Mouse (Mus musculus) bone marrow, adult 2 months (tissue): Measurements from ENCODE around the gene Gm30191. TPM values are rescaled to one million over a fixed set of nuclear protein-coding genes. Genes with fewer than 3 reads are reported as not detected.

Source experiments
- H3K27ac ChIP-seq: fragments of 200-500 bp; 2 replicates; pipeline ENCODE4 v1.5.1; 2012; ENCODE audit warnings: low read depth, mild to moderate bottlenecking, control low read depth, inconsistent platforms, low read length; ENCODE audit not compliant: control insufficient read depth, poor library complexity, insufficient read depth
- H3K4me1 ChIP-seq: fragments of 200-500 bp; 2 replicates; pipeline ENCODE4 v1.6.1; 2011; ENCODE audit warnings: low read length; ENCODE audit not compliant: control insufficient read depth, insufficient read depth
- H3K4me3 ChIP-seq: fragments of 200-500 bp; replicated peaks from 2 replicates; pipeline ENCODE3; 2011; ENCODE audit warnings: mild to moderate bottlenecking, low read depth, low read length, control low read depth; ENCODE audit not compliant: control insufficient read depth
- CTCF ChIP-seq: fragments of 200-500 bp; IDR thresholded peaks from 2 replicates; pipeline ENCODE4 v1.5.1; 2011; ENCODE audit warnings: low read length, control low read depth; ENCODE audit not compliant: control insufficient read depth, insufficient read depth
- POLR2A ChIP-seq: fragments of 200-500 bp; IDR thresholded peaks from 2 replicates; pipeline ENCODE4 v1.6.1; 2011; ENCODE audit warnings: low read depth, mild to moderate bottlenecking, control low read depth, low read length, borderline replicate concordance; ENCODE audit not compliant: control insufficient read depth
- WGBS: fragments of 180-500 bp; shearing (Covaris S2); methylation state at CpG from one replicate; pipeline ENCODE4 v1.1.7; 2018; 5-methylcytosine and 5-hydroxymethylcytosine counted together
- polyA plus RNA-seq: library from polyadenylated mRNA; stranded (reverse); fragments of >200 nt; gene quantifications from 2 replicates; pipeline ENCODE4 v1.2.4, GENCODE M21; 2011; ENCODE audit warnings: low replicate concordance; ENCODE audit not compliant: missing spikeins, insufficient read depth, insufficient read length

The Gm30191 gene
- polyA plus RNA-seq, 1 experiment: not detected

DNA sequence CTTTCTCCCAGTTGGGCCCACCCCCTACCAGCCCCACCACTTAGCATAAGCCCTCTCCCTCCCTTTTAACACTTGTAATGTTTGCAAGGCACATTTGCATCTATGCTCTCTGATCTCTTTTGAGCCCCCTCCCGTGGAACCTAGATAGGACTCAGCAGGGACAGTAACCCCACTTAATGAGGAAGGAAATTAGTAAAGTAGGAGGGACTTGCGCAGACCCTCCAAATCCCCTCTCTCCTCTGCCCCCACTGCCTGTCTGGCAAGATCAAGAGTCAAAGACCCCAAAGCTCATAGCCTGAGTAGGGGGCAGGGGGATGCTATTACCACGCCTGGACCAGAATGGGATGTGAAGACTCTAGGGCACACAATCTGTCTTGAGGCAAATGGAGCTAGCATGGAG lies 8.1 kb downstream of the Gm30191 start:
- no peaks in the 10 kb centered on the region for H3K4me1 ChIP-seq
- no peak overlapping the region for H3K27ac ChIP-seq
- TF ChIP-seq CTCF (no peak), POLR2A (no peak)
- 62% methylated on average over 3 of the region's 3 CpGs for WGBS
- H3K4me3 ChIP-seq: no peak overlapping the region

DNA sequence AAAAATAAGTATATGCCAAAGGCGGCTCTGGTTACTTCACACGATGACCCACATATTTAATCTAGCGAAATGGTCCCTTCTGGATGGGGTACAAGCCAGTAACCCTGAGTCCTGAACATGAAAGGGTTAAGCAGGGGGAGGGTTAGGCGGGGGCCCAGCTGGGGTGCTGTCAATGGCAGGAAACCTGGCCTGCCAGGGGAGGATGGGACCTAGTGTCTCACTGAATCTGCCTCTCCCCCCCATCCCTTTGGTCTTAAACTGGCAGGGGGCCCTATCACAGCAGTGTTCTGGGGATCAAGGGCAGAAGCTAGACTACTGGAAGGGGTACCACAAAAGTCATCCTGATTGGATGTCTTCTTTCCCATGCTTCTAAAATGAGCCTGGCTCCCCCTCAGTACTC lies 9.1 kb downstream of the Gm30191 start:
- Histone ChIP-seq H3K4me3 (no peak overlapping the region), H3K27ac (no peak overlapping the region), H3K4me1 (no peaks in the 10 kb centered on the region)
- WGBS: 66% methylated on average over 4 of the region's 4 CpGs
- TF ChIP-seq POLR2A: no peak
- no peak for TF ChIP-seq CTCF

DNA sequence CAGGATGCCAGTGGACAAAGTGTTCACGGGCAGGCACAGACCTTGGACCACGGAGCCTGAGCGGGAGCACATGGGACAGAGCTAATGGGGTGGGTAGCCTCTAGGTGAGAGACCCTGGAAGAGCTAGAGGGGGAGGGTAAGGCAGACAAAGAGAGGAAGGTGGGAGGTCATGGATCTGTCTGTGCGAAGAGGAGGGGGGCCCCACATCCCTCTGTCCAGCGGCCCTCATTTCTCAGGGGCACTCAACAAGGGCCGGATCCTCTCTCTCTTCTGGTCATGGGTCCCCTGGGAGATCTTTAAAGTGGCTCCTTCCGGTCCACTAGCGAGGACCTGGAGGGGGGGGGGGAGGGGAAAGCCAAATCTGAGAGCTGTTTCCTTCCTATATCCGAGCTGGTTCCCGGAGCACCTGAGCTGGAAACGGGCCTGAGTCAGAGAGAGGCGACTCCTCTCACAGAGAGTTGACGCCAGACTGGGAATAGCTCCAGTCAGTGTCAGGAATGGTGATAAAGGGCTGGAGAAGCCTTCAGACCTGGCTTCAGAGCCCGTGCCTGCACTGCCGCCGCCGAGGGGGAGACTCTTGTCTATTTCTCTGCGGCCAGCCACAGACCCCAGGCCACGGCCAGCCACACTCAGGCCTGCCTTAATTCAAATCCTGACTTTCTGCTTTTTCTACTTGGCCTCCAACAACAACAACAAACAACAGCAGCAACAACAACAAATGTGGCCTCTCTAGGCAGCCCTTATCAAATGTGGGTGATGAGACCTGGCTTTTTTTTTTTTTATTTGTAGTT lies 9.9 kb downstream of the Gm30191 start:
- no peak overlapping the region for H3K27ac ChIP-seq
- TF ChIP-seq CTCF (no peak), POLR2A (no peak)
- WGBS: 64% methylated on average over 19 of the region's 19 CpGs
- H3K4me1 ChIP-seq: no peaks in the 10 kb centered on the region
- H3K4me3 ChIP-seq: no peak overlapping the region

DNA sequence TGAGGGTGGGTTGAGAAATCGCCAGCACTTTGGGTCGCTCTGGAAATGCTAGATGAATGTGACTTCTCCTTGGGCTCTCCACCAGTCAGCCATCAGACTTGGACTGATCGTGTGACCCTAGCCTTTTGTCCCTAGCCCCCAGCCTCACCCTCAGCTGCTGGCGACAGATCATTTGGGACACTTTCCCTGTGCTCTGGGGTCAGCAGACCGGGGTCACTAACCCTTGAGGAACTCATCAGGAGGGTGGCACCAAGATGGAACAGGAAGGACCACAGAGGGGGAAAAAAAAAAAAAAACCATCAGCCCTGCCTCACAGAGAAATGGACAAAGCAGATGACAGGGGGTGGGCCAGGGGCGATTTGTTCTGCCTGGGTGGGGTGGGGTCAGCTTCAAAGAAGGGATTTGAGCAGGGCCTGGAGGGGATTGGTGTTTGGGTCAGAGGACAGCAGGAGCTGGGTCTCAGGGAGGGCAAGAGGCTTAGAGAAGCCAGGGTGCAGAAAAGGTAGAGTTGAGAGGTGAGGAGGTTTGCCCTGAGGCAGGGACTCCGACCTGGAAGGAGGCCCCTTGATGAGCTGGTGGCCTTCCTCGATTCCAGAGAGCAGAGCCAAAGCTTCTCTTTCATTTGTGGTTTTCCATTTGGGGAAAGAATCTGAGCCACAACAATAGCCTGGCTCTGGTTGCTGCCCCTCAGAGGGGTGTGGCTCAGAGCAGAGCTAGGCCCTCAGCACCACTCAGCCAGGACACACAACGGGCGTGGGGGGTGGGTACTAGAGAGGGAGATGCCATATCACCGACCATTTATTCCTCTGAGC lies 10.7 kb downstream of the Gm30191 start:
- 50% methylated on average over 11 of the region's 11 CpGs for WGBS
- H3K4me3 ChIP-seq: no peak overlapping the region
- TF ChIP-seq POLR2A (no peak), CTCF (no peak)
- H3K4me1 ChIP-seq: no peaks in the 10 kb centered on the region
- no peak overlapping the region for H3K27ac ChIP-seq

DNA sequence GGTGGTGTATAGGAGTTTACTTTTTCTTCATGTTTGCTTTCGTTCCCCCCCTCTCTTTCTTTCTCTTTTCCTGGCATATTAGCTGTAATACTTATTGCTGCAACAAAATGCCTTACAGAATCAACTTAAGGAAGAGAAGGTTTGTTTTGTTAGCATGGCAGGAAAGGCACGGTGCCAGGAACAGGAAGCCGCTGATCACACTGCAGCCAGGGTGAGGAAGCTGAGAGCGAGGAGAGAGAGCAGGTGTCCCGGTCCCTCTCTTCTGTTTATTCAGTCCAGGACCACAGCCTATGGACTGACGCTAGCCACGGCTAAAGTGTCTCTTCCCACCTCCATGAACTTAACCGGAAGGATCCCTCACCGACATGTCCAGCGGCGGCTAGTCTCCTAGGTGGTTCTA lies 11.6 kb downstream of the Gm30191 start:
- Histone ChIP-seq H3K27ac (no peak overlapping the region), H3K4me3 (no peak overlapping the region), H3K4me1 (no peaks in the 10 kb centered on the region)
- 12% methylated on average over 11 of the region's 11 CpGs for WGBS
- TF ChIP-seq CTCF (no peak), POLR2A (no peak)

DNA sequence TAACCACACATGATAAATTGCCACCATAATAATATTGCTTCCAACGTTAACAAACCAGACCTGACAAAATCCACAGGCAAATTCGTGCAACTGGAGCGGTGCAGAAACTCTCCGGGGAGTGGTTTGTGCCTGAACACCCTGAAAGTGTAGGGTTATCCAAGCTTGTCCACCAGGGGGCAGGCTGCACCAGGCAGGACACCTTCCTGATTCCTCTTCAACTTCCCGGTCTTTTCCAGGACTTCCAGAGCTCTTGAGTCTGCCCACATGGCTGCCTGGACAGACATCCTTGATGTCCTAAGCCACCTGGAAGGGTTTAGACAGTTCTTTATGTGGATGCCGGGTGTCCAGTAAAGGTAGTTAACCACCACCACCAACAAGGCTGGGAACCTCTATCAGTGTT lies 16.5 kb downstream of the Gm30191 start:
- no peak overlapping the region for H3K27ac ChIP-seq
- 44% methylated on average over 6 of the region's 6 CpGs for WGBS
- H3K4me1 ChIP-seq: no peaks in the 10 kb centered on the region
- no peak overlapping the region for H3K4me3 ChIP-seq
- TF ChIP-seq CTCF: peak; percentile 85
- no peak for TF ChIP-seq POLR2A

DNA sequence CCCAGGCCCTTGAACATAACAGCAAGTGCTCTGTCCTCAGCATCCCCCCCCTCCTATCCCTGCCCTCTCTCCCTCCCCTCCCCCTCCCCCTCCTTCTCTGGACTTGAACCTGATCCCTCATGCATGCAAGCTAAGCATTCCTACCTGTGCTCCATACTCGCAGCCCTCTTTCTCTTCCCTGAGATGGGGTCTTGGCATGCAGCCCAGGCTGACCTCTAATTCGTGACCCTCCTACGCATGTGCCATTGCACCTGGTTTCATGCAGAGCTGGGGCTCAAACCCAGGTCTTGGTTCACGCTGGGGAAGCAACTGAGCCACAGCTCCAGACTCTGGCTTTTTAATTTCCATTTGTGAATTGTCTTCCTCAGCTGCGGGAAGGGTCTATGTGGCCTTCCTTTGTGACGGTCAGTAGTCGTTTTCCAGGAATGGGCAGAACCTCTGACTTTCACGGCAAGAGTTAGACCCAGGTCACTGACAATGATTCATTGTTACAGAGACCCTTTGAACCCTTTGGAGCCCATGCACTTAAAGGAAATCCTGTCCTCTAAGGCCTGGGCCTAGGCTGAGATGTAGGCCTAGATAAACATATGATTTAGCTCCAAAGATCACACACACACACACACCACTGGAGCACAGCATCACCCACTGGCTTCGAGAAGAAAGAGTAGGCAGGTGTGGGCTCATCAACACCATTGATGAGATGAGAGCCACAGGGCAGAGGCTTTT lies 19.3 kb downstream of the Gm30191 start:
- WGBS: 77% methylated on average over 9 of the region's 9 CpGs
- TF ChIP-seq CTCF: no peak
- TF ChIP-seq POLR2A: no peak
- H3K4me3 ChIP-seq: no peak overlapping the region
- no peaks in the 10 kb centered on the region for H3K4me1 ChIP-seq
- no peak overlapping the region for H3K27ac ChIP-seq
